21 mouse cellular contexts compared by ENCODE assay signal in genomic region chr4:10257537-10257936, GRCm38 (mm10).
"Had no signal": no experiment of that assay in that cellular context is flagged by ENCODE, and none has a peak within 500 bp of the region (broad histone marks: within the 10 kb centered on the region; RNA-seq: fewer than 3 reads in every experiment).

No protein-coding gene starts in this region.

- H3K27me3 ChIP-seq: lung, embryonic 15.5 days; megakaryocyte, embryonic 14.5 days; midbrain, embryonic 13.5 days; neural tube, embryonic 13.5 days; neural tube, embryonic 15.5 days had no signal

- H3K4me2 ChIP-seq: lung, embryonic 15.5 days; midbrain, embryonic 11.5 days; midbrain, embryonic 13.5 days; neural tube, embryonic 13.5 days; neural tube, embryonic 15.5 days had no signal

- H3K27ac ChIP-seq: lung, embryonic 15.5 days; macrophage; midbrain, embryonic 13.5 days; neural tube, embryonic 13.5 days; neural tube, embryonic 15.5 days had no signal

- ATAC-seq: lung, postnatal 0 days; midbrain, embryonic 13.5 days; midbrain, embryonic 16.5 days had no signal

- DNase-seq: lung, adult 2 months; lung, postnatal 14 days; lung, postnatal 36 days; retina, postnatal 1 day; right cerebral cortex, adult 18-20 months; right cerebral cortex, postnatal 25 days; right cerebral cortex, postnatal 4 days; spleen, adult 18-20 months; thymus, adult 18-20 months; thymus, postnatal 14 days; thymus, postnatal 36 days had no signal

- H3K9ac ChIP-seq: lung, embryonic 15.5 days; midbrain, embryonic 13.5 days; neural tube, embryonic 13.5 days; neural tube, embryonic 15.5 days had no signal

- H3K4me1 ChIP-seq: lung, embryonic 15.5 days; megakaryocyte, embryonic 14.5 days; midbrain, embryonic 13.5 days; neural tube, embryonic 13.5 days; neural tube, embryonic 15.5 days had no signal

- H3K4me3 ChIP-seq: lung, embryonic 15.5 days; megakaryocyte, embryonic 14.5 days; midbrain, embryonic 13.5 days; myocyte; neural tube, embryonic 13.5 days; neural tube, embryonic 15.5 days had no signal

- H3K9me3 ChIP-seq: lung, embryonic 15.5 days; midbrain, embryonic 13.5 days; neural tube, embryonic 13.5 days; neural tube, embryonic 15.5 days had no signal

- H3K36me3 ChIP-seq: lung, embryonic 15.5 days; midbrain, embryonic 13.5 days; neural tube, embryonic 13.5 days; neural tube, embryonic 15.5 days had no signal
